Mouse (Mus musculus): ENCODE data around the gene Dbndd2.

GRCm38 (mm10) chr2:164436215-164436913, 49.5 kb upstream of the Dbndd2 start:
- TF ChIP-seq CTCF (IDR thresholded peaks at IDR 0.05; ENCODE audit: borderline replicate concordance, extremely low read depth, insufficient read depth, insufficient read length), result no peak
- TF ChIP-seq POLR2A (IDR thresholded peaks at IDR 0.05; ENCODE audit: borderline replicate concordance, extremely low read depth, insufficient read depth, insufficient read length, poor library complexity, severe bottlenecking), result no peak
